Mouse (Mus musculus) myocyte (in vitro differentiated cells): Measurements from ENCODE around the gene Mtf2.

Experiments used
- CEBPB ChIP-seq: IDR thresholded peaks from 2 replicates; pipeline ENCODE4 v1.6.1; 2011; ENCODE audit warnings: mild to moderate bottlenecking, moderate library complexity; ENCODE audit not compliant: poor library complexity, insufficient read depth, severe bottlenecking
- E2F4 ChIP-seq: IDR thresholded peaks from one replicate; pipeline ENCODE4 v1.6.1; 2011; ENCODE audit warnings: mild to moderate bottlenecking, control low read depth, moderate library complexity; ENCODE audit not compliant: insufficient read depth
- MAX ChIP-seq: IDR thresholded peaks from one replicate; pipeline ENCODE4 v1.6.1; 2011; ENCODE audit warnings: low read depth, mild to moderate bottlenecking, control low read depth
- MYOD1 ChIP-seq, 3 experiments: IDR thresholded peaks; one replicate each; pipeline ENCODE4 v1.6.1; 2011; ENCODE audit warnings: control low read depth in 2 of 3, low read depth in 2 of 3, mild to moderate bottlenecking in 2 of 3, moderate library complexity in 1 of 3; ENCODE audit not compliant: insufficient read length in 2 of 3, control insufficient read depth in 1 of 3
- MYOG ChIP-seq, 3 experiments: IDR thresholded peaks; one replicate each; pipeline ENCODE4 v1.6.1; 2011; ENCODE audit warnings: control low read depth in 2 of 3, low read depth in 2 of 3, mild to moderate bottlenecking in 2 of 3; ENCODE audit not compliant: insufficient read length in 2 of 3, control insufficient read depth in 1 of 3, insufficient read depth in 1 of 3
- POLR2A ChIP-seq: IDR thresholded peaks from one replicate; pipeline ENCODE4 v1.6.1; 2011; ENCODE audit warnings: low read depth, mild to moderate bottlenecking, control low read depth, moderate library complexity; ENCODE audit not compliant: insufficient read length
- POLR2AphosphoS2 ChIP-seq: IDR thresholded peaks from one replicate; pipeline ENCODE4 v1.6.1; 2011; ENCODE audit warnings: low read depth, control low read depth; ENCODE audit not compliant: insufficient read length
- REST ChIP-seq: IDR thresholded peaks from one replicate; pipeline ENCODE4 v1.6.1; 2011; ENCODE audit warnings: mild to moderate bottlenecking, control low read depth, moderate library complexity; ENCODE audit not compliant: insufficient read depth, insufficient read length
- SRF ChIP-seq: IDR thresholded peaks from one replicate; pipeline ENCODE4 v1.6.1; 2011; ENCODE audit warnings: low read depth; ENCODE audit not compliant: control insufficient read depth, insufficient read length
- TCF12 ChIP-seq: IDR thresholded peaks from one replicate; pipeline ENCODE4 v1.6.1; 2011; ENCODE audit warnings: mild to moderate bottlenecking, control low read depth; ENCODE audit not compliant: poor library complexity, insufficient read depth, severe bottlenecking
- TCF3 ChIP-seq: IDR thresholded peaks from one replicate; pipeline ENCODE4 v1.6.1; 2011; ENCODE audit warnings: low read depth, control low read depth; ENCODE audit not compliant: insufficient read length
- USF1 ChIP-seq: IDR thresholded peaks from one replicate; pipeline ENCODE4 v1.6.1; 2011; ENCODE audit warnings: low read depth, mild to moderate bottlenecking, control low read depth, moderate library complexity

- no peak for TF ChIP-seq POLR2A
- no peak for TF ChIP-seq CEBPB
- TF ChIP-seq MAX = no peak
- TF ChIP-seq USF1 = no peak
- no peak for TF ChIP-seq POLR2AphosphoS2
- no peak for TF ChIP-seq E2F4
- TF ChIP-seq MYOD1 (IDR thresholded peaks at IDR 0.05; ENCODE audit: control insufficient read depth in 1 of 3, insufficient read length in 2 of 3, low read depth in 2 of 3) = no peak
- TF ChIP-seq MYOG (IDR thresholded peaks at IDR 0.05; ENCODE audit: control insufficient read depth in 1 of 3, insufficient read depth in 1 of 3, insufficient read length in 2 of 3, low read depth in 2 of 3) = no peak
- no peak for TF ChIP-seq SRF
- TF ChIP-seq REST = no peak
- TF ChIP-seq TCF12 = no peak
- no peak for TF ChIP-seq TCF3
Observed at GRCm38 (mm10) chr5:108017232-108017631, 48.2 kb upstream of the Mtf2 start.
